Mouse (Mus musculus) left cerebral cortex, adult 11 months (tissue): ENCODE data around the gene Ndp.

Source experiments
- DNase-seq: peaks from one replicate; pipeline ENCODE4 v3.0.0; 2022; ENCODE audit warnings: low spot score

Gene Ndp

GRCm38 (mm10) chrX:16911241-16911873 is at the start of gene Ndp:
Gene Ndp (minus strand): TSS chrX:16911774.
- DNase-seq, result no peak

DNA sequence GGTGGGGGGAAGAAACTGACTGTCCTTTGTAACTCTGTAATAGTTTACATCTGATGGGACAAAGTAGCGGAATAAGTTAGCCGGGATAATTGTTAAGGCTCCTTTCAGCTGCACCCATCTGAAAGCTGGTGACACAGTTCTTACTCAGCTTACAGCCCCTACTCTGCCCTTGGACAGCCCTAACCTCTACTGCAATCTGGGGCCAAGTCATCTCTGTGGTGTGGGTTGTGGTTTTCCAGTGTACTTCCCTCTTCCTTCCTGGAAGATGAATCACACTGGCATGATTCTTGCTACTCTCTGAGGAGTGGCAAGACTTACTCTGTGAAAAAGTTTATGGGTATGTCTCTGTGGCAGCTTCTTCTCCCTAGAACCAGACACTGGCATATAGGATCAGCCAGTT is 43.2 kb upstream of the Ndp start:
- DNase-seq, result no peak

DNA sequence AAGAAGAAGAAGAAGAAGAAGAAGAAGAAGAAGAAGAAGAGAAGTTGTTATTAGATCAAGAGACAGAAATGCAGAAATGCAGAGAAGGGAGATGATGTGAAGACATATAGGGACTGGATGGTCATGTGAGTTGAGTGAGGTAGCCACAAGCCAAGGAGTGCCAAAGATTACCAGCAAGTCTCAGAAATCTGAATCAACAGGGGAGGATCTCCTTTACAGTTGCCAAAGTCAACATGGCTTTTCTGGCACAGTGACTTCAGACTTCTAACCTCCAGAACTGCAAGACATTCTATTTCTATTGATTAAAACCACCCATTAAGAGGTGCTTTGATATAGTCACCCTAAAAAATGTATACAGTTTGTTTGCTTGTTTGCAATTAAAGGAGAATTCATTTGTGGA is 6.4 kb upstream of the Ndp start:
- DNase-seq, result no peak

DNA sequence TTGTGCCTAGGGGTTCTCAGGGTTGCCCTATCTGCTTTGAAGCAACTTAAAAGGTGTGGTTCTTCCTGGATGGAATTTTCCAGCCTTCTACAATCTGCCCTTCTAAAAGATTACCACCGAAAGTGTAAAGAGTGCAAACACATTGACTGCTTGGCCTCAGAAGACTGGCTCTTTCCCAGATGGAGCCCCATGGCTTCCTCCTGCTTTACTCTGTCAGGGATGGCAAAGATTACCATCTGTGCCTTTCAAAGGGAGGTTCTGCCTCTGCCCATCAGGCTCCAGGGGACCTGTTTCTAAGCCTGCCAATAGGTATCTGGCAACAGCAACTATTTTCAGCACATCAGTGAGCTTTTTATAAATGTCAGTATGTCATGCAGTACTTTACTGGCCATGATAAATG is 1.5 kb upstream of the Ndp start:
- DNase-seq, result no peak

GRCm38 (mm10) chrX:16911911-16912310 is 337 bp upstream of the Ndp start:
- DNase-seq, result no peak

DNA sequence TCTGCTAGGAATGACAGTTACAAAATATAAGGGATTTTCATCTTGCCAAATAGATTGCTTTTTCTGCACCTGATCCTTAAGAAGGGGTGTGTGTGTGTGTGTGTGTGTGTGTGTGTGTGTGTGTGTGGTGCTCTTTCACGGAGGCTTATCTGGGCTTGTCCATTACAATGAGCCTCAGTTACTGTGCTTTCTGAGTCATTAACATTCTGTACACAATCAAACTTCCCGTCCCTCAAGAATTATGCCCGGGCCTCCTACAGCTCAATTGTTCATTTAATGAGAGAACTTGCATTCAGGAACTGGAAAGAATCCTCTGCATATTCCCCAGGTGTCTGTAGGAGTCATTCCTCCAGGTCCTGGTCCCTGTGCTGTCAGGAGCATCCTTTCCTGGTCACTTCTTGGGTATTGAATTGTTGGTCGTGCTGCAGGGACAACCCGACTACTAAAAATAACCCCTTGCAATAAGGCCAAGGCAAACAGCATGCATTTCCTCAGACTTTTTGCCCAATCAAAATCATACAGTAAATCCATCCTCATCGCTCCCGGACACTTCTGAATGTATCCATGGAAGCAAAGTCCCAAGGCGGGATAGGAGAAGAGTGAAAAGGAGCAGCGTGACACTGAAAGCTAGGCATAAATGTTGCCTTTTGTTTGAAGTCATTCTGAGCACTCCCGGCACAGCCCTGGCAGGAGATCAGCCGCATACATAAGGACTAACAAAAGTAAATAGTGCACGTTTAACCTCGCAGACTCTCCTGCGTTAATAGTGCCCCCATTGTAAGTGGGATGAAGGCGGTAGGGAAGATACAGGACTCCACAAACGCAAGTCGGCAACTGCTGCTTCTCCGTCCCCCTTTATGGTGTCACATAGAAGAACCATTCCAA is 1.1 kb downstream of the Ndp start:
- DNase-seq, result no peak

DNA sequence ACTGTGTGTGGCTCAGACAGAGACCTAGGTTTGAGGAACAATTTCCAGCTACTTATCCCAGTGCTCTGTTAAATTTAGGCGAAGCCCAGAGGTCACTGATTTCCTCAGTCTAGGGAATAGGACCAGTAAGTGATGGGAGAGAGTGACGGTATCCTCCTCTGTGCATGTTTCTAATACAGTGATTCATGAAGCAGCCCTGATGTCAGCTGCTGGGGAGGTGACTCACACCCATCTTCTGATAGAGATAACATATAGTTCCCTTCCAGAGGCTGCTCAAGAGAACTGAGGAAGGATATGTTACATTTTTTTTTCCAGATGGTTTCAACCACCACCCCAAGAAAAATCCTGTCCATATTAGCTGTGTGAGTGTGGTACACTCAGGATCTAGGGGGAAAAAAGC is 2.9 kb downstream of the Ndp start:
- no peak for DNase-seq

DNA sequence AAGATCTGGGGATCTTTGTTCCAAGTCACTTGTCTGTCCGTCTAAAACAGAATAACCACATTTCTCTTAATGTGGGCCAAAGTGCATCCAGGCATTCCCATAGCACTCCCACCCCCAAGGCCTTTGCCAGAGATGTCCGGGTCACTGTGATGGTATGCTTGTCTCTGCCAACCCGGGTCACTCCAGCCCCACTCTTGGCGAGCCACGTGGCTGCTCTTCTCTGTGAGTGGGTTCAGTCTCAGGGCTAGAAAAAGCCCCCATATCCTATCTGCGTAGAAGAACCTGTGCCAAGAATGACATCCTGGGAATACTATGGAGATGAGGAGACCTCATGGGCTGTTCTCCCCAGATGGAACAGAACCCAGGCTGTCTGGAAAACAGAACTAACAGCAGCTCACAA is 4.0 kb downstream of the Ndp start:
- DNase-seq, result no peak

- DNase-seq, result peak; percentile 40
Observed at GRCm38 (mm10) chrX:16894377-16895175, 17.0 kb downstream of the Ndp start.

GRCm38 (mm10) chrX:16867640-16868314 is 43.8 kb downstream of the Ndp start:
- DNase-seq, result no peak

- DNase-seq, result no peak
Observed at GRCm38 (mm10) chrX:16860244-16860643, 51.3 kb downstream of the Ndp start.

DNA sequence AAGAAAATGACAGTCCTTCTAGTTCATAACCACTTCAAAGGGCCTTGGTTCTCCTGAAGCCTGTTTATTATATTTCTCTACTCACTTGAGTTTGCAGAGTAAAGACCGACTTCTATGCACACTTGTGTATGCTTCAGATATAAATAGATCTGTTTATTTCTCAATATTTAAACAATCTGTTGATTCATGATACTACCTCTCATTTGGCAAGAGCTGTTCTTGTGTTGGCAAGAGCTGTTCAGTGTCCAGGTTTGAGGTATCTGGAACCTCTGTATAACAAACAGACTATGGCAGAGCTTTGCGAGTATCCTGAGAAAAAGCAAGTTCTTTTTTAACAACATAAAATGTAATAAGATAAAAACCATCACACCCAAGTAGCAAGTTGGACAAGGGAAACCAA is 65.5 kb downstream of the Ndp start:
- DNase-seq, result no peak

DNA sequence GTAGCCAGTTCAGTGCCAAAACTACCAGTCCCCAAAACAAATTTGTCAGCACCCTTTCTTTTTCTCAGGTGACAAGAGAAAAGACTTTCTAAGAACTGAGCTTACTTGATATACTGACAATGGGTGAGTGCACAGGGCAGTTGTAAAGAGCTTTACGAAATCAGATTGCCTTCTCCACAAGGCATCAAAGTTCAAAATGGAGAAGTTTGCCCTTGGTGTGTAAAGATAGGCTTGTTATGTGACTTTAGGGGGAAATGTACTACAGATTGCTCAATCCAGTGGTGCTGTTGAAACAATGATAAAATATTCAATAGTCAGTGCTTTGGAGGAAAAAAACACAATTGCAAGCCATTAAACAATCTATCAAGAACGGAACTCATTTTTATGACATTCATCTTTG is 70.1 kb downstream of the Ndp start:
- DNase-seq, result no peak

DNA sequence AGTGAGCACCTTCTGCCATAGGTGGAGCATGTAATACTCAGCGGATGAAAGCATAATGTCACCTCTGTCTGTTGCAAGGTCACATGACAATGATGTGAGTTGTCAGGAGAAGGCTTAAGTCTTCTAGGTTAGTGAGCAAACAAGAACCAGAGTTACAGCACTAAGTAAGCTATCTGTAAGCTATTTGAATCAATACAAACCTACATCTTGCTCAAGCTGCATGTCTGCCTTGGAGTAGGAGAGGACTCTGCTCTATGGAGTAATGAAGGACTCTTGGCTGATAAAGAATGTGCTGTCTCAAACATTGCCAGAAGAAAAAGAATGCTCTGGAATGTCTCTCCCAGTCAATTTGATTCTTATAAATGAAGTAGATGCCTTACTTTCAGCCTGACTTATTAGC is 74.3 kb downstream of the Ndp start:
- no peak for DNase-seq

DNA sequence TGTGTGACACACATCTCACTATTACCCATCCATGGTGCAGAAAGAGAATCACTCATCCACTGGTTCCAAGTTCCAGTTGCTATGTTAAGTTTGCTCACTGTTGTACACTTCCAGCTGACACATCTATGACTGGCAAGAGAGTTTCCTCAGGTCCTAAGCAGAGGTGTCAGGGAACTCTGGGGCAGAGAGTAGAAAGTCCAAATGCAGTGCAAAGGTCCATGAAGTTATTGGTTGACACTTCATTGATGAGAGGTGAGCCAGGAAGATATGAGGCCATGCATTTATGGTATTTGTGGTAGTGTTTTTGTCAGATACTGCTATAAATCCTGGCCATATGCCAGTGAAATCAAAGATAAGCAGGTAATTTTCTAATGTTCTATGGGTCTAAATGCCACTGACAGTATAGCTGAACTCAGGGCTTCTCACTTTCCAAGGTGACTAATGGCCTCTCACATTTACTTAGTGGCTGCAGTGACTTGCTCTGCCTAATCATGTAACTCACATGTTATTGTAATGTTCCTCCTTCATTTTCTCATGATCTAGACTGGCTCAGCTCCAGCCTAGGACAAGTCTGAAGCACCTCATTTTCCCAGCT is 75.0 kb downstream of the Ndp start:
- no peak for DNase-seq
